Mouse (Mus musculus) intestine, postnatal 0 days (tissue): ENCODE data around the gene Phf21b. TPM values are rescaled to one million over a fixed set of nuclear protein-coding genes. Genes with fewer than 3 reads are reported as not detected.

ENCODE experiments used
- ATAC-seq: fragments of 200-750 bp; cut with Nextera tagmentation; 2 replicates; pipeline ENCODE4 v1.8.0; 2017; ENCODE audit warnings: mild to moderate bottlenecking, moderate TSS enrichment, moderate library complexity
- H3K27ac ChIP-seq: fragments of 300-500 bp; sonication (generic); 2 replicates; pipeline ENCODE4 v1.5.1; 2014; ENCODE audit warnings: mild to moderate bottlenecking, low read depth, low read length, moderate library complexity
- H3K27me3 ChIP-seq: fragments of 300-500 bp; sonication (generic); replicated peaks from 2 replicates; pipeline ENCODE4 v1.6.1; 2014; ENCODE audit warnings: low read length, mixed read lengths; ENCODE audit not compliant: control insufficient read depth, insufficient read depth
- H3K36me3 ChIP-seq: fragments of 300-500 bp; sonication (generic); 2 replicates; pipeline ENCODE4 v1.6.1; 2014; ENCODE audit warnings: mild to moderate bottlenecking, moderate library complexity; ENCODE audit not compliant: control insufficient read depth, insufficient read depth
- H3K4me1 ChIP-seq: fragments of 300-500 bp; sonication (generic); replicated peaks from 2 replicates; pipeline ENCODE4 v1.6.1; 2014; ENCODE audit warnings: antibody characterized with exemption, low read length, mixed read lengths; ENCODE audit not compliant: control insufficient read depth, insufficient read depth
- H3K4me2 ChIP-seq: fragments of 300-500 bp; sonication (generic); replicated peaks from 2 replicates; pipeline ENCODE4 v1.6.1; 2014; ENCODE audit warnings: low read depth, mild to moderate bottlenecking, moderate library complexity
- H3K4me3 ChIP-seq: fragments of 300-500 bp; sonication (generic); 2 replicates; pipeline ENCODE4 v1.5.1; 2014; ENCODE audit warnings: low read depth, low read length
- H3K9ac ChIP-seq: fragments of 300-500 bp; sonication (generic); 2 replicates; pipeline ENCODE4 v1.6.1; 2014; ENCODE audit warnings: mild to moderate bottlenecking, low read depth, low read length
- H3K9me3 ChIP-seq: fragments of 300-500 bp; sonication (generic); 2 replicates; pipeline ENCODE4 v1.6.1; 2016; ENCODE audit warnings: mixed run types; ENCODE audit not compliant: control insufficient read depth
- CTCF ChIP-seq: sonication (generic); IDR thresholded peaks from 2 replicates; pipeline ENCODE4 v1.5.1; 2016; ENCODE audit warnings: low read depth, mild to moderate bottlenecking, control low read depth, antibody characterized with exemption, moderate library complexity
- WGBS: fragments of 180-500 bp; shearing (Covaris S2); extraction: QIAGEN DNeasy Blood & Tissue Kit; methylation state at CpG from one replicate; pipeline ENCODE4 v1.1.7; 2014; 5-methylcytosine and 5-hydroxymethylcytosine counted together
- polyA plus RNA-seq: library from polyadenylated mRNA; unstranded; fragments of >200 nt; fragmentation: Nextera tagmentation; extraction: Ambion mirVana; gene quantifications from 2 replicates; pipeline ENCODE4 v1.2.1, GENCODE M21; 2015

The Phf21b gene
- polyA plus RNA-seq, 1 experiment from 2014 or later: 0.38 TPM

- Histone ChIP-seq H3K9ac (no peak overlapping the region), H3K27me3 (no peaks in the 10 kb centered on the region), H3K4me2 (no peak overlapping the region), H3K4me1 (no peaks in the 10 kb centered on the region), H3K4me3 (no peak overlapping the region), H3K27ac (no peak overlapping the region), H3K36me3 (no peaks in the 10 kb centered on the region; the same call in 1 of the 2 replicates), H3K9me3 (no peaks in the 10 kb centered on the region)
- no peak for ATAC-seq
- TF ChIP-seq CTCF: no peak
- 87% methylated on average over 11 of the region's 11 CpGs for WGBS
Observed at GRCm38 (mm10) chr15:84818284-84818683, 37.6 kb downstream of the Phf21b start.

- Histone ChIP-seq H3K9me3 (no peaks in the 10 kb centered on the region), H3K36me3 (no peaks in the 10 kb centered on the region; the same call in 1 of the 2 replicates), H3K4me1 (no peaks in the 10 kb centered on the region), H3K4me3 (no peak overlapping the region), H3K9ac (no peak overlapping the region), H3K27me3 (no peaks in the 10 kb centered on the region), H3K4me2 (no peak overlapping the region), H3K27ac (no peak overlapping the region)
- no peak for TF ChIP-seq CTCF
- 79% methylated on average over 3 of the region's 3 CpGs for WGBS
- no peak for ATAC-seq
Observed at GRCm38 (mm10) chr15:84817589-84817988, 38.3 kb downstream of the Phf21b start.

GRCm38 (mm10) chr15:84815171-84815570 lies 40.7 kb downstream of the Phf21b start:
- H3K36me3 ChIP-seq: no peaks in the 10 kb centered on the region; the same call in 1 of the 2 replicates
- H3K4me1 ChIP-seq: no peaks in the 10 kb centered on the region
- no peak for TF ChIP-seq CTCF
- H3K9ac ChIP-seq: no peak overlapping the region
- 69% methylated on average over 4 of the region's 4 CpGs for WGBS
- no peak overlapping the region for H3K4me3 ChIP-seq
- H3K27ac ChIP-seq: no peak overlapping the region
- H3K4me2 ChIP-seq: no peak overlapping the region
- no peaks in the 10 kb centered on the region for H3K27me3 ChIP-seq
- ATAC-seq: no peak
- no peaks in the 10 kb centered on the region for H3K9me3 ChIP-seq

GRCm38 (mm10) chr15:84812831-84813357 lies 43.0 kb downstream of the Phf21b start:
- no peak overlapping the region for H3K27ac ChIP-seq
- ATAC-seq: no peak
- WGBS: 83% methylated on average over 11 of the region's 11 CpGs
- H3K4me1 ChIP-seq: 0 out of 2 replicates have a peak, but pooled peaks cover 3% of the 10 kb centered on the region
- H3K9me3 ChIP-seq: no peaks in the 10 kb centered on the region
- no peaks in the 10 kb centered on the region; the same call in 1 of the 2 replicates for H3K36me3 ChIP-seq
- no peaks in the 10 kb centered on the region for H3K27me3 ChIP-seq
- H3K9ac ChIP-seq: no peak overlapping the region
- no peak for TF ChIP-seq CTCF
- H3K4me3 ChIP-seq: no peak overlapping the region
- no peak overlapping the region for H3K4me2 ChIP-seq

GRCm38 (mm10) chr15:84811126-84811525 lies 44.7 kb downstream of the Phf21b start:
- no peaks in the 10 kb centered on the region for H3K36me3 ChIP-seq
- H3K9ac ChIP-seq: no peak overlapping the region
- no peak for TF ChIP-seq CTCF
- H3K4me2 ChIP-seq: no peak overlapping the region
- WGBS: 75% methylated on average over 5 of the region's 5 CpGs
- no peak for ATAC-seq
- H3K4me1 ChIP-seq: 0 out of 2 replicates have a peak, but pooled peaks cover 3% of the 10 kb centered on the region
- H3K27me3 ChIP-seq: no peaks in the 10 kb centered on the region
- H3K4me3 ChIP-seq: no peak overlapping the region
- no peaks in the 10 kb centered on the region for H3K9me3 ChIP-seq
- no peak overlapping the region for H3K27ac ChIP-seq

- Histone ChIP-seq H3K4me3 (no peak overlapping the region), H3K4me2 (peak overlapping the region; percentile 17; the same call in 1 of the 2 replicates), H3K4me1 (0 out of 2 replicates have a peak, but pooled peaks cover 3% of the 10 kb centered on the region), H3K36me3 (no peaks in the 10 kb centered on the region), H3K27ac (no peak overlapping the region), H3K9me3 (no peaks in the 10 kb centered on the region), H3K9ac (no peak overlapping the region), H3K27me3 (no peaks in the 10 kb centered on the region)
- no peak for TF ChIP-seq CTCF
- 27% methylated on average over 21 of the region's 21 CpGs for WGBS
- peak; percentile 77 for ATAC-seq
Observed at GRCm38 (mm10) chr15:84809275-84809952, 46.4 kb downstream of the Phf21b start.
